Mouse (Mus musculus) heart, postnatal 0 days (tissue): ENCODE data around the gene Il33. TPM values are rescaled to one million over a fixed set of nuclear protein-coding genes. Genes with fewer than 3 reads are reported as not detected.

ENCODE experiments used
- ATAC-seq: fragments of 200-750 bp; cut with Nextera tagmentation; 2 replicates; pipeline ENCODE4 v1.8.0; 2017; ENCODE audit warnings: low read depth, moderate number of reproducible peaks, moderate library complexity; ENCODE audit not compliant: insufficient read depth
- DNase-seq: peaks from one replicate; pipeline ENCODE4 v3.0.0-alpha.2; 2016; ENCODE audit warnings: low spot score
- H3K27ac ChIP-seq: fragments of 300-500 bp; sonication (generic); 2 replicates; pipeline ENCODE4 v1.5.1; 2014; ENCODE audit warnings: low read depth, mild to moderate bottlenecking
- H3K27me3 ChIP-seq: fragments of 300-500 bp; sonication (generic); 2 replicates; pipeline ENCODE4 v1.6.1; 2014; ENCODE audit warnings: low read length, mixed read lengths; ENCODE audit not compliant: control insufficient read depth, insufficient read depth
- H3K36me3 ChIP-seq: fragments of 300-500 bp; sonication (generic); replicated peaks from 2 replicates; pipeline ENCODE4 v1.6.1; 2014; ENCODE audit warnings: low read length, mixed read lengths; ENCODE audit not compliant: control insufficient read depth, insufficient read depth
- H3K4me1 ChIP-seq: fragments of 300-500 bp; sonication (generic); 2 replicates; pipeline ENCODE4 v1.6.1; 2014; ENCODE audit warnings: antibody characterized with exemption; ENCODE audit not compliant: control insufficient read depth, insufficient read depth
- H3K4me2 ChIP-seq: fragments of 300-500 bp; sonication (generic); 2 replicates; pipeline ENCODE4 v1.6.1; 2014; ENCODE audit warnings: low read depth, mild to moderate bottlenecking, low read length, moderate library complexity
- H3K4me3 ChIP-seq: fragments of 300-500 bp; sonication (generic); 2 replicates; pipeline ENCODE4 v1.5.1; 2014; ENCODE audit warnings: low read depth, low read length
- H3K9ac ChIP-seq: fragments of 300-500 bp; sonication (generic); replicated peaks from 2 replicates; pipeline ENCODE4 v1.6.1; 2014; ENCODE audit warnings: low read depth, low read length, mixed read lengths
- H3K9me3 ChIP-seq: fragments of 300-500 bp; sonication (generic); replicated peaks from 2 replicates; pipeline ENCODE4 v1.6.1; 2016; ENCODE audit warnings: low read length; ENCODE audit not compliant: control insufficient read depth
- CTCF ChIP-seq: IDR thresholded peaks from 2 replicates; pipeline ENCODE4 v1.5.1; 2016; ENCODE audit warnings: antibody characterized with exemption, control low read depth, low read depth
- EP300 ChIP-seq: IDR thresholded peaks from 2 replicates; pipeline ENCODE4 v1.6.1; 2016; ENCODE audit warnings: antibody characterized with exemption, low read depth
- WGBS: fragments of 180-500 bp; shearing (Covaris S2); extraction: QIAGEN DNeasy Blood & Tissue Kit; methylation state at CpG from one replicate; pipeline ENCODE4 v1.1.7; 2014; 5-methylcytosine and 5-hydroxymethylcytosine counted together
- polyA plus RNA-seq: library from polyadenylated mRNA; unstranded; fragments of >200 nt; fragmentation: Nextera tagmentation; extraction: Ambion mirVana; gene quantifications from 2 replicates; pipeline ENCODE4 v1.2.1, GENCODE M21; 2015
- total RNA-seq: library from RNA; depleted of rRNA; stranded (reverse); fragments of >200 nt; gene quantifications from 2 replicates; pipeline ENCODE4 v1.2.3, GENCODE M21; 2014; ENCODE audit warnings: low replicate concordance

Il33 gene
- total and polyA plus RNA-seq, 2 experiments from 2014 or later: 1.4 to 4.2 TPM

DNA sequence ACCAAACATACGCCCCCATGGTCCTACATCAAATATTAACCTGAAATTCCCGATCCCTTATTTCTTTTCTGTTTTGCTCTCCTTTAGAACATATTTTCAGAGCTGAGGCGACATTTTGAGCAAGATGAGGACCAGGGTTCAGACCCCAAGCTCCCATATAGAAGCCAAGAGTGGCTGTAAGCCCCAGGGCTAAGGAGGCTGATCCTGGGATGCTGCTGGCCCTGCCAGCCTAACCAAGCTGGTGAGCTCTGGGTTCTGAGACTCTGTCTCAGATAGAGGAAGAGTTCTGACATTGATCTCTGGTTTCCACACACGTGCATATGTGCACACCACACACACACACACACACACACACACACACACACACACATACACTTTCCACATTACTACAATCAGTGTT lies 36.0 kb downstream of the Il33 start:
- Histone ChIP-seq H3K9me3 (0 out of 2 replicates have a peak, but pooled peaks cover 2% of the 10 kb centered on the region), H3K27me3 (no peaks in the 10 kb centered on the region), H3K9ac (no peak overlapping the region), H3K27ac (no peak overlapping the region), H3K4me2 (no peak overlapping the region), H3K4me3 (no peak overlapping the region), H3K4me1 (no peaks in the 10 kb centered on the region), H3K36me3 (no peaks in the 10 kb centered on the region)
- ATAC-seq: no peak
- DNase-seq: no peak
- WGBS: 84% methylated on average over 4 of the region's 4 CpGs
- TF ChIP-seq CTCF: no peak
- TF ChIP-seq EP300: no peak

DNA sequence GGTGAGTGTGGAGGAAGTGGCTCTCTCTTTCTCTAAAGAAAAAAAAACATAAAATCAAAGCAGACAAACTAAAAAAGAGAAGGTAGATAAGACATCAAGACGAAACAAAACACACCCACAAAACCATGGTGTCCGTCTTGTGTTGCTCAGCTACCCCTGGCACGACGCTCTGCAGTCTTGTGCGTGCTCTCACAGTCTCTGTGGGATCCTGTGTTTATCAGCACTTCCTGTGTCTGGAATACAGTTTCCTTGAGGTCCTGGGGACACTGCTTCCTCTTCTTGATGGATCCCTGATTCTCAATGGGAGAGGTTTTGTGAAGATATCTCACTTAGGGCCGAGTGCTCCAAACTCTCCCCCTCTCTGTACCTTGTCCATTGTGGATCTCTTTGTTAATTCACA lies 36.9 kb downstream of the Il33 start:
- no peak for ATAC-seq
- H3K9me3 ChIP-seq: 0 out of 2 replicates have a peak, but pooled peaks cover 2% of the 10 kb centered on the region
- no peak overlapping the region for H3K9ac ChIP-seq
- H3K4me1 ChIP-seq: no peaks in the 10 kb centered on the region
- H3K4me3 ChIP-seq: no peak overlapping the region
- no peak overlapping the region for H3K27ac ChIP-seq
- no peak for DNase-seq
- H3K4me2 ChIP-seq: no peak overlapping the region
- 49% methylated on average over 6 of the region's 6 CpGs for WGBS
- TF ChIP-seq CTCF: no peak
- TF ChIP-seq EP300: no peak
- no peaks in the 10 kb centered on the region for H3K27me3 ChIP-seq
- H3K36me3 ChIP-seq: no peaks in the 10 kb centered on the region

DNA sequence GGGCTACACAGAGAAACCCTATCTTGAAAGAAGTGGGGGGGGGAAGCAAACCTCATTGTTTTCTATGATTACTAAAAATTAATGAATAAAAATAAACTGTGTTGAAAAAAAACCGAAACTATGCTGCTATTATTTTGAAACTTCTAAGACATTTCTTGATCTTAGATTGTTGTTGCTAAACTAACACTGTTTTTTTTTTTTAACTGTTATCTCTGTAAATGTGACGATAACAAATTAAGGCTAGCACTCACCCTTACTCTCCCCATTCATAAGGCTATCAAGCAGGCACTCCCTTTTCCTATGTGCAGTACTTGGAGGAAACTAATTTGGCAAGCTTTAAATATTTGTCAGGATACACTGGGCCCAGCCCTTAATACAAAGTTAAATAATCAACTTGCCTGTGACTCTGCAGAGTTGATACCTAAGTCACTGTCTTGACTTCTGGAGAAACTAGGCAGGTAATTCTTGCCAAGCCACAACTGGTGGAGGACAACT lies 38.7 kb downstream of the Il33 start:
- no peaks in the 10 kb centered on the region for H3K36me3 ChIP-seq
- ATAC-seq (no peak), DNase-seq (no peak)
- H3K4me2 ChIP-seq: no peak overlapping the region
- no peaks in the 10 kb centered on the region for H3K27me3 ChIP-seq
- WGBS: 34% methylated on average over 2 of the region's 2 CpGs
- no peak overlapping the region for H3K27ac ChIP-seq
- 0 out of 2 replicates have a peak, but pooled peaks cover 2% of the 10 kb centered on the region for H3K9me3 ChIP-seq
- H3K9ac ChIP-seq: no peak overlapping the region
- H3K4me3 ChIP-seq: no peak overlapping the region
- H3K4me1 ChIP-seq: no peaks in the 10 kb centered on the region
- TF ChIP-seq CTCF: no peak
- no peak for TF ChIP-seq EP300

- no peaks in the 10 kb centered on the region for H3K4me1 ChIP-seq
- no peak overlapping the region for H3K4me2 ChIP-seq
- WGBS: 80% methylated on average over 3 of the region's 3 CpGs
- TF ChIP-seq EP300 (no peak), CTCF (no peak)
- no peak overlapping the region for H3K9ac ChIP-seq
- no peaks in the 10 kb centered on the region for H3K27me3 ChIP-seq
- no peak overlapping the region for H3K27ac ChIP-seq
- H3K4me3 ChIP-seq: no peak overlapping the region
- 0 out of 2 replicates have a peak, but pooled peaks cover 2% of the 10 kb centered on the region for H3K9me3 ChIP-seq
- ATAC-seq: no peak
- H3K36me3 ChIP-seq: no peaks in the 10 kb centered on the region
- DNase-seq: no peak
Measured at GRCm38 (mm10) chr19:29967960-29968359, 43.0 kb downstream of the Il33 start.

DNA sequence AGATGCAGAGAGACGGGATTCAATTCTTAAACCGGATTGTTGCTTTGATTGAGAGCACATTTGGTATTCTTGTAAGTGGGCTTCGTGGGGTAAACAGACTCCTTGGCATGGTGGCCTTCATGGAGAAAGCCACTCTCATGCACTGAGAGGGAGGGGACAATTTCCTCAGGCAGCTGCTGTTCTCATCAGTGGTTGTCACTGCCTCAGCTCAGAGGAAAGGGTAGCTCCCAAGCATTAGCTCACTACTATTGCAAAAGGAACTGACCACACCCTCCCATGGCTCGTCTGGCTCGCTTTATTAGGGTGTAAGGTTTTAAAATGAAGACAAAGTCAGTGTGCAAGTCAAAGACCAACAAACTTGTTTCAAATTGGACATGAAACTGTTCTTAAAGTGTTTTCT lies 48.5 kb downstream of the Il33 start:
- DNase-seq: no peak
- Histone ChIP-seq H3K9me3 (no peaks in the 10 kb centered on the region), H3K27me3 (no peaks in the 10 kb centered on the region), H3K4me1 (no peaks in the 10 kb centered on the region), H3K4me2 (no peak overlapping the region), H3K4me3 (no peak overlapping the region), H3K9ac (no peak overlapping the region), H3K36me3 (no peaks in the 10 kb centered on the region), H3K27ac (no peak overlapping the region)
- no peak for TF ChIP-seq CTCF
- TF ChIP-seq EP300: no peak
- ATAC-seq: no peak
- 53% methylated on average over 5 of the region's 5 CpGs for WGBS

- peak; percentile 42 for DNase-seq
- H3K9ac ChIP-seq: no peak overlapping the region
- no peaks in the 10 kb centered on the region for H3K36me3 ChIP-seq
- H3K27ac ChIP-seq: no peak overlapping the region
- H3K4me2 ChIP-seq: no peak overlapping the region
- H3K4me1 ChIP-seq: no peaks in the 10 kb centered on the region
- WGBS: 48% methylated on average over 2 of the region's 2 CpGs
- no peaks in the 10 kb centered on the region for H3K27me3 ChIP-seq
- no peak overlapping the region for H3K4me3 ChIP-seq
- ATAC-seq: no peak
- H3K9me3 ChIP-seq: no peaks in the 10 kb centered on the region
- TF ChIP-seq CTCF (peak; percentile 51), EP300 (no peak)
Measured at GRCm38 (mm10) chr19:29978847-29979246, 53.9 kb downstream of the Il33 start.
